Comparison of ENCODE assay signal across 8 mouse cellular contexts in genomic region chr6:48047450-48048351, GRCm38 (mm10). TPM values are rescaled to one million over a fixed set of nuclear protein-coding genes. Genes with fewer than 3 reads are reported as not detected.
A peak's percentile ranks its signal among the peaks of the same experiment; 100 is the strongest.
DNase-seq lines count a peak whose midpoint lies in the region; ATAC-seq and TF ChIP-seq lines count a peak whose summit lies in the region.

No protein-coding gene starts in this region.

- TF ChIP-seq POLR2A in myocyte (IDR thresholded peaks at IDR 0.05; ENCODE audit: insufficient read length, low read depth): no peak

- peak overlapping the region; percentile 72 for H3K4me2 ChIP-seq in intestine, embryonic 14.5 days (ENCODE audit: low read length)
- peak overlapping the region; percentile 85 for H3K4me2 ChIP-seq in liver, embryonic 13.5 days
- peak overlapping the region; percentile 72 for H3K4me2 ChIP-seq in myocyte (ENCODE audit: low read depth)

- peak overlapping the region; percentile 73 for H3K9ac ChIP-seq in intestine, embryonic 14.5 days (ENCODE audit: low read length)
- peak overlapping the region; percentile 84 for H3K9ac ChIP-seq in liver, embryonic 13.5 days

- peaks cover 13% of the 10 kb centered on the region for H3K4me1 ChIP-seq in intestine, embryonic 14.5 days (replicated peaks; ENCODE audit: control insufficient read depth, insufficient read depth, low read length)
- peaks cover 35% of the 10 kb centered on the region for H3K4me1 ChIP-seq in liver, embryonic 13.5 days (replicated peaks)

- H3K36me3 ChIP-seq in intestine, embryonic 14.5 days (ENCODE audit: control insufficient read depth, insufficient read depth, low read length): peaks cover 28% of the 10 kb centered on the region
- H3K36me3 ChIP-seq in liver, embryonic 13.5 days: peaks cover 22% of the 10 kb centered on the region
- peaks cover 8% of the 10 kb centered on the region for H3K36me3 ChIP-seq in myocyte (ENCODE audit: control insufficient read depth, insufficient read depth)

- H3K4me3 ChIP-seq in intestine, embryonic 14.5 days (ENCODE audit: low read depth, low read length): peak overlapping the region; percentile 77
- H3K4me3 ChIP-seq in liver, embryonic 13.5 days (replicated peaks): peak overlapping the region; percentile 80
- peak overlapping the region; percentile 44 for H3K4me3 ChIP-seq in myocyte

- peak overlapping the region; percentile 76 for H3ac ChIP-seq in myocyte (ENCODE audit: control insufficient read depth, insufficient read length)

- H3K27ac ChIP-seq in intestine, embryonic 14.5 days (ENCODE audit: low read depth): peak overlapping the region; percentile 82; the same call in 1 of the 2 replicates
- H3K27ac ChIP-seq in liver, embryonic 13.5 days: peak overlapping the region; percentile 70

- no peaks in the 10 kb centered on the region for H3K27me3 ChIP-seq in intestine, embryonic 14.5 days (replicated peaks; ENCODE audit: control insufficient read depth, insufficient read depth, low read length)
- peaks cover 19% of the 10 kb centered on the region for H3K27me3 ChIP-seq in liver, embryonic 13.5 days
- no peaks in the 10 kb centered on the region for H3K27me3 ChIP-seq in myocyte (ENCODE audit: control insufficient read depth, insufficient read depth, insufficient read length)

- peak; percentile 81 for ATAC-seq in intestine, embryonic 14.5 days (replicated peaks; ENCODE audit: low FRiP score, low TSS enrichment, low read depth)
- ATAC-seq in liver, embryonic 13.5 days (ENCODE audit: low read depth): peak; percentile 64

- WGBS in intestine, embryonic 14.5 days: under 1% methylated on average over 119 of the region's 150 CpGs
- WGBS in liver, embryonic 13.5 days (ENCODE audit: insufficient replicate concordance): under 1% methylated on average over 122 of the region's 150 CpGs

- H3K9me3 ChIP-seq in intestine, embryonic 14.5 days (ENCODE audit: control insufficient read depth, low read length): no peaks in the 10 kb centered on the region
- no peaks in the 10 kb centered on the region for H3K9me3 ChIP-seq in liver, embryonic 13.5 days (replicated peaks)

- H3K79me2 ChIP-seq in myocyte (ENCODE audit: control insufficient read depth, insufficient read depth): peaks cover 19% of the 10 kb centered on the region

- DNase-seq in urinary bladder, adult 2 months (ENCODE audit: low spot score): peak; percentile 43
- no peak for DNase-seq in urinary bladder, postnatal 10 days (ENCODE audit: low spot score)
- peak; percentile 67 to 70 for DNase-seq in cerebellum, postnatal 10 days
- DNase-seq in frontal cortex, postnatal 36 days (ENCODE audit: low spot score in 2 of 2): peak; percentile 22 to 24
- peak; percentile 79 for DNase-seq in intestine, embryonic 14.5 days (ENCODE audit: low spot score)
- DNase-seq in liver, embryonic 13.5 days: peak; percentile 23
- peak; percentile 80 for DNase-seq in testis, postnatal 14 days (ENCODE audit: low spot score)

TF ChIP-seq in myocyte, 11 proteins besides CTCF, POLR2A, EP300 and RAD21:
- TF ChIP-seq REST (IDR thresholded peaks at IDR 0.05; ENCODE audit: insufficient read depth, insufficient read length) (no peak), POLR2AphosphoS2 (IDR thresholded peaks at IDR 0.05; ENCODE audit: insufficient read length, low read depth) (peak; percentile 15)

RNA-seq across cellular contexts. Expression of gene Zfp777, which starts 1.0 kb away (rescaled TPM):
- 8.8 and 14.6 TPM in 2 replicates for polyA plus RNA-seq in urinary bladder, adult 2 months (2012; rRNA removed)
- 8.7 and 10.5 TPM in 2 replicates for polyA plus RNA-seq in intestine, embryonic 14.5 days (2014; fragmentation: Nextera tagmentation; extraction: Ambion mirVana)
- 2.8 and 3.1 TPM in 2 replicates for polyA plus RNA-seq in liver, embryonic 13.5 days (2015; fragmentation: Nextera tagmentation; extraction: Ambion mirVana)
- 22.7 TPM for polyA plus RNA-seq in myocyte (2012; fragmentation: generic; extraction: Trizol)

RNA-seq across cellular contexts. Expression of gene Zfp746, which starts 38.7 kb away (rescaled TPM):
- 19.7 and 20.5 TPM in 2 replicates for polyA plus RNA-seq in urinary bladder, adult 2 months (2012; rRNA removed)
- polyA plus RNA-seq in intestine, embryonic 14.5 days (2014; fragmentation: Nextera tagmentation; extraction: Ambion mirVana): 21.1 and 22.4 TPM in 2 replicates
- polyA plus RNA-seq in liver, embryonic 13.5 days (2015; fragmentation: Nextera tagmentation; extraction: Ambion mirVana): 3.9 and 5.0 TPM in 2 replicates
- 11.0 TPM for polyA plus RNA-seq in myocyte (2012; fragmentation: generic; extraction: Trizol)
